Mouse (Mus musculus) embryonic facial prominence, embryonic 15.5 days (tissue): ENCODE results near the gene Tbcc. TPM values are rescaled to one million over a fixed set of nuclear protein-coding genes. Genes with fewer than 3 reads are reported as not detected.
"Not testable (repeated sequence)": the region's sequence is repeated elsewhere in the genome, so short reads cannot be mapped to it uniquely, and the experiment has no call there.

Experiments
- ATAC-seq: fragments of 200-750 bp; cut with Nextera tagmentation; 2 replicates; pipeline ENCODE4 v1.8.0; 2017; ENCODE audit warnings: low read depth, moderate TSS enrichment; ENCODE audit not compliant: insufficient number of reproducible peaks, low FRiP score, low TSS enrichment
- H3K27ac ChIP-seq: fragments of 300-500 bp; sonication (generic); replicated peaks from 2 replicates; pipeline ENCODE4 v1.5.1; 2015; ENCODE audit warnings: mild to moderate bottlenecking, inconsistent platforms
- H3K27me3 ChIP-seq: fragments of 300-500 bp; sonication (generic); 2 replicates; pipeline ENCODE4 v1.6.1; 2015; ENCODE audit warnings: inconsistent platforms
- H3K36me3 ChIP-seq: fragments of 300-500 bp; sonication (generic); 2 replicates; pipeline ENCODE4 v1.6.1; 2015; ENCODE audit warnings: mild to moderate bottlenecking, inconsistent platforms
- H3K4me1 ChIP-seq: fragments of 300-500 bp; sonication (generic); 2 replicates; pipeline ENCODE4 v1.6.1; 2015; ENCODE audit warnings: inconsistent platforms
- H3K4me2 ChIP-seq: fragments of 300-500 bp; sonication (generic); replicated peaks from 2 replicates; pipeline ENCODE4 v1.6.1; 2015; ENCODE audit warnings: mild to moderate bottlenecking, inconsistent platforms
- H3K4me3 ChIP-seq: fragments of 300-500 bp; sonication (generic); replicated peaks from 2 replicates; pipeline ENCODE4 v1.5.1; 2015; ENCODE audit warnings: mild to moderate bottlenecking, inconsistent platforms
- H3K9ac ChIP-seq: fragments of 300-500 bp; sonication (generic); 2 replicates; pipeline ENCODE4 v1.6.1; 2015; ENCODE audit warnings: inconsistent platforms
- H3K9me3 ChIP-seq: fragments of 300-500 bp; sonication (generic); replicated peaks from 2 replicates; pipeline ENCODE4 v1.6.1; 2016; ENCODE audit warnings: inconsistent platforms
- WGBS: fragments of 180-500 bp; shearing (Covaris S2); methylation state at CpG from one replicate; pipeline ENCODE4 v1.1.7; 2015; 5-methylcytosine and 5-hydroxymethylcytosine counted together
- polyA plus RNA-seq: library from polyadenylated mRNA; unstranded; fragments of >200 nt; fragmentation: Nextera tagmentation; extraction: Ambion mirVana; gene quantifications from 2 replicates; pipeline ENCODE4 v1.2.1, GENCODE M21; 2015

Gene Tbcc
- 59.7 and 62.7 TPM in 2 replicates for polyA plus RNA-seq

DNA sequence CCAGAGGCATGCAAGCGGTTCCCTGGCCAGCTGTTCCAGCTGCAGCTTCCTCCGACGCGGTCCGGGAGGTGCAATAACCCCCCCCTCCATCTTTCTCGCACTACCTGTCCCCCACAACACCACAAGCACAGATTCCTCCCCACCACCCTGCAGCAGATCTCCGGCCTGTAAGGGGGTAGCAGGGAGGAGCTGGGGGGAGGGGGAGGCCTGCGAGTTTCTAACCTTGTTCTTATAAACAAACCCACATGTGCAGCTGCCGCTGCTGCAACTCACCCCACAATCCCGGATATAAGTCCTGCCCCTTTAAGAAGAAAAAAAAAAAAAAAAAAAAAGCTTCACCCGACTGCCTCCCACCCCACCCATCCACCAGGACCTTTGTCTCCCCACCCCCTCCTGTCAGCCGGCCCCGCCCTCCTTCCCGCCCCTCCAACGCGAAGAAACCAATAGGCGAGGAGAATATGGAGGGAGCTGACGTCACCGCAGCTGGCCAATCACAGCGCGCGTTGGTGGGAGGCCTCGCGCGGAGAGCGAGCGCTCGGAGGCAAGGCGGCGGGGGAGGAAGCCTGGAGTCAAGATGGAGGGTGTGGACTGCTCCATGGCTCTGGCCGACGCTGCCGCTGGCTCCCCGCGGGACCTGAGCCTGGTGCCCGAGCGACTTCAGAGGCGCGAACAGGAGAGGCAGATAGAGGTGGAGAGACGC, at the start of gene Tbcc:
Tbcc (plus strand) TSS at position 569 of the 700 bp plus-strand sequence.
- H3K36me3 ChIP-seq: no peaks in the 10 kb centered on the region; the same call in 1 of the 2 replicates
- peak; percentile 93 for ATAC-seq

DNA sequence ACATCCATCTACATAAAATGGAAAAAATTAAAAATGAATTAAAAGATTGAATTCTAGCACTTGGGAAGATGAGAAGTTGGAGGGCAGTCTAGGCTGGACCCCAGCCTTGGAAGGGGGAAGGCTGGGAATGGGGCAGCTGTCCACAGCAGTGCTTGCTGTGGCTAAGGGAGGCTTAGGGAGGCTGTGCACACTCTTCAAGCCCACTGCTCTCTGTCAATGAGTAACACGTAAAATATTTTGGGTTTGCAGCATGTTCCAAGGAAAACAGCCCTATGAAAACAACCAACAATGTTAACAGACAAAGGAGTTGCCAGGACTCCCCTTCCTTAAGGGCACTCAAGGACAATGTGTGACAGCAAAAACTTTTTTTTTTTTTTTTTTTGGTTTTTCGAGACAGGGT, 47.5 kb upstream of the Tbcc start:
- WGBS: 68% methylated on average over 2 of the region's 2 CpGs
- H3K9ac ChIP-seq: no peak overlapping the region
- no peak overlapping the region for H3K4me3 ChIP-seq

More for the DNA sequence above, at the start of gene Tbcc:
- H3K4me3 ChIP-seq: peak within 1 kb of the TSS; percentile 91
- no peaks in the 10 kb centered on the region for H3K27me3 ChIP-seq
- peak within 1 kb of the TSS; percentile 99 for H3K27ac ChIP-seq
- H3K9me3 ChIP-seq: no peaks in the 10 kb centered on the region
- H3K4me1 ChIP-seq: peaks cover 42% of the 10 kb centered on the region
- H3K4me2 ChIP-seq: peak within 1 kb of the TSS; percentile 88
- peak within 1 kb of the TSS; percentile 84 for H3K9ac ChIP-seq
- under 1% methylated on average over 40 of the region's 40 CpGs for WGBS

DNA sequence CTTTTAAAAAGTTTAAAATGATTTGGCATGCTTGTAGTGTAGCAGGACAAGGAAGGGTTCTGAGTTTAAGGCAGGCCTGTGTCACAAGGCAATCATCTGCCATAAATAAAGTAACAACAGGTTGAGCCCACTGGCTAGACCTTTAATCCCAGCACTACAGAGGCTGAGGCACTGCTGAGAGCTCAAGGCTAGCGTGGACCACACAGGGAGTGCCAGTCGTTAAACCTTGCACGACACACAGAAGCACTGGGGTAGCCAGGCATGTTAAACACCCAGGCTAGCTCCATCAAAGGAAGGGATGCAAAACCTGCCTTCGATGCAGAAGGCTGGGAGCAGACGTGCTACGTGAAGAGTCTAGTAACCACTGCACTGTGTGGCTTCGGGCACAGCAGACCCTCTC, 46.8 kb upstream of the Tbcc start:
- WGBS: 73% methylated on average over 7 of the region's 7 CpGs
- Histone ChIP-seq H3K4me1 (no peaks in the 10 kb centered on the region), H3K9me3 (no peaks in the 10 kb centered on the region), H3K4me3 (no peak overlapping the region), H3K27ac (no peak overlapping the region), H3K9ac (no peak overlapping the region), H3K4me2 (no peak overlapping the region), H3K36me3 (no peaks in the 10 kb centered on the region), H3K27me3 (no peaks in the 10 kb centered on the region)
- ATAC-seq: no peak

More for the DNA sequence above, 47.5 kb upstream of the Tbcc start:
- Histone ChIP-seq H3K27me3 (no peaks in the 10 kb centered on the region), H3K27ac (no peak overlapping the region), H3K9me3 (no peaks in the 10 kb centered on the region), H3K36me3 (no peaks in the 10 kb centered on the region), H3K4me1 (no peaks in the 10 kb centered on the region), H3K4me2 (no peak overlapping the region)
- no peak for ATAC-seq

DNA sequence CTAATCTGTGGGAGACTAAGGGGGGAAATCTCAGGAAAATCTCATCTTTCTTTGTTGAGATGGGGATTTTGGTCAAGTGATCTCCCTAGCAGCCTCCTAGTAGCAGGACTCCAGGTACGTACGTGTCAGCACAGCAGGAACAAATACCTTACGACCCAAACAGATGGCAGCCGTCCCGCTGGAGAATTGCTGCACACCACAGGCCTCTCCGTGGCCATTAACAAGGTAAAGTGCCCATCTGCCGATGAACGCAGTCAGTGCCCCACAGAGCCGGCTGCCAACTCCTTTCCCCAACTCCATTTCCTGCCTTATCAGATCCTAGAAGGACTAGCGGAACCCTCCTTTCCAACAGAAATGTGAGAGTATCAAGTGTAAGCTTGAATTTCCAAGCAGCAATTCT, 45.7 kb upstream of the Tbcc start:
- Histone ChIP-seq H3K4me2 (no peak overlapping the region), H3K27me3 (no peaks in the 10 kb centered on the region), H3K9me3 (no peaks in the 10 kb centered on the region), H3K4me1 (no peaks in the 10 kb centered on the region), H3K36me3 (no peaks in the 10 kb centered on the region), H3K9ac (no peak overlapping the region), H3K27ac (no peak overlapping the region), H3K4me3 (no peak overlapping the region)
- WGBS: 67% methylated on average over 10 of the region's 10 CpGs
- no peak for ATAC-seq

DNA sequence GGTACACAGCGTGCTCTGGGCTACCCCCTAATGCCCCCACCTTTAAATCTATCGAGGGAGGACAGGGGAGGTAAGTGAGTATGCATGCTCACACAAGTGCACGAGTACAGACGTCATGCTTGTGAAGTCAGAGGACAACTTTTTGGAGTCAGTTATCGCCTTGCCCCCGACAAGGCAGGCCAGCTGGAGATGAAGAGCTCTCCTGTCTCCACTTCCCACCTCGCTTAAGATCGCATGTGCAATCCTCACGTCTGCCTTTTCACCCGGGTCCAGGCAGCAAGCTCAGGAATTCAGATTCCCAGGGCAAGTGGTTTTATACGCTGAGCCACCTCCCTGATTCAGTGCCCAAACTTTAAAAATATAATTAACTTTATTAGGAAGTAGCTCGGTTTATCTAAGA, 45.2 kb upstream of the Tbcc start:
- no peak overlapping the region for H3K27ac ChIP-seq
- no peak overlapping the region for H3K9ac ChIP-seq
- no peak overlapping the region for H3K4me2 ChIP-seq
- H3K4me3 ChIP-seq: no peak overlapping the region
- no peaks in the 10 kb centered on the region for H3K4me1 ChIP-seq
- ATAC-seq: no peak
- H3K27me3 ChIP-seq: no peaks in the 10 kb centered on the region
- H3K36me3 ChIP-seq: no peaks in the 10 kb centered on the region
- 71% methylated on average over 12 of the region's 12 CpGs for WGBS
- H3K9me3 ChIP-seq: no peaks in the 10 kb centered on the region

DNA sequence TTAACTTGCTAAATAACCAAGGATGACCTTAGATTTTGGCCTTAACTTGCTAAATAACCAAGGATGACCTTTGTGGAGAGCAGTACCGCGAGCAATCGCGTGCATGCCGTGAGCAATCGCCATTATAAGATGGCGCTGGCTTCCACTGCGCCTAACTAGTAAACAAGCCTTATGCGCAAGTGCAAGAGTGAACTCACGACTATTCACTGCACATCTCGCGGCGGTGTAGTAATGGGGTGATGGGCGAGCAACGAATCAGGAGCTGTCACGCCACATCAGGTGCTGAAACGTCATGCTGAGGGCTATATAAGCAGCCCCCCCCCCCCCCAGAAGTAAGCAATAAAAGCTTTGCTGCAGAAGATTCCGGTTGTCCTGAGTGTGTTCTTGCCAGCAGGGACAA, 43.9 kb upstream of the Tbcc start:
- ATAC-seq, H3K27ac ChIP-seq, H3K36me3 ChIP-seq, H3K4me3 ChIP-seq, H3K4me1 ChIP-seq, H3K9me3 ChIP-seq, H3K9ac ChIP-seq, H3K27me3 ChIP-seq, H3K4me2 ChIP-seq: not testable (repeated sequence)
- 91% methylated on average over 18 of the region's 18 CpGs for WGBS

DNA sequence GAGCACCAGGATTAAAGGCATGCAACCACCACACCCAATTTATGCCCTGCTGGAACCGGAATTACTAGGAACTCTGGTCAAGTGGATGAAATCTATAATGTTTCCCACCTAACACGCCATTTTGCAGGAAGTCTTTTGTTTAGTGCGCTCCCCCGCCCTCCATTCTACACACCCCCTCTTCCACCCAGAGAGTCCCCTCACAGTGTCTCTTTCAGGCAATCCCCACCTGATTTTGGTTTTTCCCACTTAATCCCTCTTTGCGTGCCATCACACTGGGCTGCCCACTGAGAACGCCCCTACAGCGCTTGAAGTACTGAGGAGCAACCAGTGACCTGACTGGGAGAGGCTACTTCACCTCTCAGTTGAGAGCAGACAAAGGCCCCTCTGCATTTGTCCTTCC, 43.3 kb upstream of the Tbcc start:
- Histone ChIP-seq H3K4me1 (no peaks in the 10 kb centered on the region), H3K27ac (no peak overlapping the region), H3K4me2 (no peak overlapping the region), H3K4me3 (no peak overlapping the region), H3K27me3 (no peaks in the 10 kb centered on the region), H3K36me3 (no peaks in the 10 kb centered on the region), H3K9me3 (no peaks in the 10 kb centered on the region), H3K9ac (no peak overlapping the region)
- 87% methylated on average over 7 of the region's 7 CpGs for WGBS
- ATAC-seq: no peak

DNA sequence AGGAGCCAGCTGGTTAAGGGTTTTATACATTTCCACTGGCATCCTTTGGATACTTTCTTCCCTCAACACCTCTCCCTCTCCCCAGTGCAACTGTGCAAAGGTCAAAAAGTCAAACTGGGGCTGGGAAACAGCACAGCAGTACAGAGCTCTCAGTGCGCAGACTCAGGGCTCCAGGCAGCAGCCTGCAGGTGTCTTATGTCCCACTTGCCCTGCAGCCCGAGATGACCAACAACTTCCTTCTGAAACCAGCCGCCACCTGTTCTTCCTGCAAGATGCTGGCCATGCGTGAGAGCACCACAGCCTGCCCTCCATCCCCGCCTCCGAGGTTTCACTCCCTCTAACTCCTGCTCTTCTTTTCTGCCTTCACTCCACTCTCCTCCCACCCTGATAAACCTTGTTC, 37.8 kb upstream of the Tbcc start:
- whole genome bisulfite sequencing: 47% methylated on average over 6 of the region's 6 CpGs
- Histone ChIP-seq H3K9ac (no peak overlapping the region), H3K27ac (peak overlapping the region; percentile 25; the same call in 1 of the 2 replicates), H3K9me3 (no peaks in the 10 kb centered on the region), H3K36me3 (no peaks in the 10 kb centered on the region), H3K4me2 (no peak overlapping the region), H3K4me1 (peaks cover 18% of the 10 kb centered on the region), H3K27me3 (no peaks in the 10 kb centered on the region), H3K4me3 (no peak overlapping the region)
- ATAC-seq: no peak

DNA sequence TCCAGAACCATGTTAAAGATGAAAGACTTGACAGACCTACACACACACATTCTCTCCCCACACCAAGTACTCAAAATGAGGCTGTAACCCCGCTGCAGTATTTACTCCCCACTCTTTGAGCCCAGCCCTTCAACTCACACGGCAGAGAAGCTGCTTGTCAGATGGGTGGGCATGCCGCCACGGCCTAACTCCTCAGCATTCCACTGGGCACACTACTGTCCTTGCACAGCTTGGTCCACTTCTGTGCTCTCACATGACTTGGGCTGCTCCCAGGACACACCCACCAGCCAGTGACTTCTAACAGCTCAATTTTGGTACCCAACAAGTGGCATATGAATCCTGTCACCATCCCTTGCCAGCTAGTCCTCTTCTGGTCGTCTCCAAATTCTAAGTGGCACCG, 37.2 kb upstream of the Tbcc start:
- Histone ChIP-seq H3K4me2 (no peak overlapping the region), H3K4me1 (peaks cover 18% of the 10 kb centered on the region), H3K27ac (peak overlapping the region; percentile 25; the same call in 1 of the 2 replicates), H3K9ac (no peak overlapping the region), H3K4me3 (no peak overlapping the region), H3K27me3 (no peaks in the 10 kb centered on the region), H3K9me3 (no peaks in the 10 kb centered on the region), H3K36me3 (no peaks in the 10 kb centered on the region)
- 44% methylated on average over 6 of the region's 6 CpGs for WGBS
- no peak for ATAC-seq

DNA sequence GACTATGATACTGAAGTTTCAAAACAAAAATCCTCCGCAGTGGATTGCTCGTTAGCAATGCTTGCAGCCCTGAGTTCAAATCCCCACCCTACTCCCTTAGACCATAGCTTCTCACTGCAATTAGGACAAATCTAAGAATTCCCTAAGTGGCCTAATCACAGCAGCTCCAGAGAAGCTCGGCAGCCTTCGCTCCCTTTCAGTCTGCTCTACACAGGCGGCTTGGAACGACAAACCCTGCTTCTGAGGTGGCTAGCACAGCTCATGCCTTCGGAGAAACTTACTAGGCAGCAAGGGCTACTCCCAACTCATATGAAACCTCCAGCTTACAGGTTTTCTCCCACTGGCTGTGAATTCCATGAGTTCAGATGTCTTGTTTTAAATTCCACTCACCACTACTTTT, 36.4 kb upstream of the Tbcc start:
- H3K4me3 ChIP-seq: no peak overlapping the region
- no peaks in the 10 kb centered on the region for H3K27me3 ChIP-seq
- H3K9ac ChIP-seq: no peak overlapping the region
- no peak overlapping the region for H3K4me2 ChIP-seq
- WGBS: 82% methylated on average over 7 of the region's 7 CpGs
- peaks cover 18% of the 10 kb centered on the region for H3K4me1 ChIP-seq
- H3K27ac ChIP-seq: peak overlapping the region; percentile 100; the same call in 1 of the 2 replicates
- no peaks in the 10 kb centered on the region for H3K36me3 ChIP-seq
- no peaks in the 10 kb centered on the region for H3K9me3 ChIP-seq
- ATAC-seq: no peak

DNA sequence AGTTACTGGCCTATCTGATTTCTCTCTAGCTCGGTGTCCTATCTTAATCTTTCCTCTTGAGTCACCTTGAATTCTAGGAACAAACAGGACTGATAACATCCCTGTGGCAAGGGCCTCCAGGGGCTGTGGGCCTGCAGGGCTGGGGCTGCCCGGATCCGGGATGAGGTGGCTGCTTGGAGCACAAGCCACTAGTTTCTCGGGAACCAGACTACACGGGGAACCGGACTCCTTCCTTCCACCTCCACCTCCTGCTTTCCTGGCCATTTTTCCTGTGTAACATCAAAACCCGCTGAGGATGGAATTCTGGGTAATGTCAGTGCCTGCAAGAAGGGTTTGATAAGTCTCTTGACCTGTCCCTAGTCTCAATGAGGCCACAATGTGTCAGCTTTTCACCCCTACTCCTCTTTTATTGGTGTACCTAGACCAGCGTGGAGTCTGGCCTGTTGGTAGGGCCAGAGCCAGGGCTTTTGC, 35.8 kb upstream of the Tbcc start:
- no peaks in the 10 kb centered on the region for H3K9me3 ChIP-seq
- H3K4me3 ChIP-seq: no peak overlapping the region
- H3K9ac ChIP-seq: no peak overlapping the region
- H3K27ac ChIP-seq: peak overlapping the region; percentile 100
- peak overlapping the region; percentile 56; the same call in 1 of the 2 replicates for H3K4me2 ChIP-seq
- 78% methylated on average over 8 of the region's 8 CpGs for WGBS
- peaks cover 18% of the 10 kb centered on the region for H3K4me1 ChIP-seq
- no peak for ATAC-seq
- no peaks in the 10 kb centered on the region for H3K27me3 ChIP-seq
- no peaks in the 10 kb centered on the region for H3K36me3 ChIP-seq
